Mouse (Mus musculus) megakaryocyte-erythroid progenitor cell, adult 5-6 weeks (primary cell): ENCODE measurements around the gene Smim24. TPM values are rescaled to one million over a fixed set of nuclear protein-coding genes. Genes with fewer than 3 reads are reported as not detected.
A peak's percentile ranks its signal among the peaks of the same experiment; 100 is the strongest.

Source experiments
- ATAC-seq: replicated peaks from 2 replicates; pipeline ENCODE4 v1.8.0; 2016; ENCODE audit warnings: mild to moderate bottlenecking, inconsistent platforms; ENCODE audit not compliant: severe bottlenecking, poor library complexity, low FRiP score, low TSS enrichment
- total RNA-seq, 2 experiments: library from RNA; stranded (forward) in 1 of 2; stranded (reverse) in 1 of 2; fragments of 200-1000, 215-1000 nt in 1 of 2; fragments of >200 nt in 1 of 2; fragmentation: Nextera tagmentation in 1 of 2; gene quantifications; 2 replicates each; pipeline ENCODE4 v1.2.3; 2014 to 2017

Smim24 gene
- total RNA-seq, 2 experiments from 2014 or later, result 7.4 to 12.8 TPM

DNA sequence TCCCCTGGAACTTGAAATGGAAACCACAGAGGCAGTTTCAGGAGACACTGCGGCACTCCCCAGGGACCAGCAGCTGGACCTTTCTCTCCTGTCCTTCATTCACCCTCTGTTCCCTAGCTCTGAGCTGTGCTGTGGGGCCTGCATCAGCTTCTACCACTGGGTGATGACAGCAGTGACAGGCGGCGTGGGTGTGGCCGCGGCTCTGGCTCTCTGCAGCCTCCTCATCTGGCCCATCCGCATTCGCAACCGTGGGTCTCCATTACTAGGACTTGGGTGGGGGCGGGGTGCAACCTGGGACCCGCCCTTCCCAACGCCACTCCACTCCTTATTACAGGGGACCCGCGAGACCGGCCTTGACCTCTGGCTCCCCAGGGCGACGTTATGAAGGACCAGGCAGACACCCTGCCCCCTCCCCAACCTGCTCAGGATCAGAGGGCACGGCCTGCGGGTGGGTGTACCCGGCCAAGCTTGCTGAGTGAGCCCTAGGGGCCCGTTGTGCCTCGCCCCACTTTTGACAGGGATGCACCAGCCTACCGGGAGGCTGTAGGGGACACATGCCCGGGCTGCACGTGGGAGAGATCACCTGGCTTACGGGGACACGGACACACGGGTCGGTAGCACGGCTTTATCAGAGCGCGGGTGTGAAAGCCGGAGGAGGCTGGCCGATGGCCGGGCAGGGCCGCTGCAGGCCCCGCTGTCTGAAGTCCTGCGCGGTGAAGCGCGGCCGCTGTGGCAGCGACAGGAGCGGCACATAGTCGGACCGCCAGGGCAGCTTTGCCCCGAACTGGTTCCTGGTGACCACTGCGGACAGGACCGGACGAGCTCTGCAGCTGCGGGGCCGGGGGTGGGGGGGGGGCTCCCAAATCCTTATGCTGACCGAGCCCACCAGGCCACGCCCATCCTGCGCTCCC, 29.2 kb upstream of the Smim24 start:
- ATAC-seq, result no peak

DNA sequence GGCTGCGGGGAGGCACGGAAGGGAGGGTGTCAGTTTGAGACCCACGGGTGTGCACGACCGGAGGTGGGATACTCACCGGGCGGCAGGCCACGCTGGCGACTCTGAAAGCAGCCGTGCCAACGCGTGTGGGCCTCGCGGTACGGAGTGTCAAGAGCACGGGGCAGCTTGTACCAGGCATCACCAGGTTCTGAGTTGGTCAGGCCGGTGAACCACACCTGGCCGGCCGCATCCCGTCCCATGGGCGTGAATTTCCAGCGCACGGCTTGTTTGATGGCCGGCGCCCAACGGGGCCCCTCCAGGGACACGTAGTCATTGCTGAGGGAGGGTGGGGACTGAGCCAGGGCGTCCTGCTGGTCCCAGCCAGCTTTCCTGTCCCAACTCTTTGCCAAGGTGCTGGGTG, 28.2 kb upstream of the Smim24 start:
- ATAC-seq, result no peak

- no peak for ATAC-seq
These were observed 27.8 kb upstream of the Smim24 start for GRCm38 (mm10) chr10:81365073-81365472.

GRCm38 (mm10) chr10:81365672-81366476, 27.0 kb upstream of the Smim24 start, which contains the start of gene 4930404N11Rik:
TSS of gene 4930404N11Rik (minus strand) at chr10:81365816.
- ATAC-seq, result no peak

GRCm38 (mm10) chr10:81366477-81367206, 26.2 kb upstream of the Smim24 start:
- ATAC-seq, result no peak

- no peak for ATAC-seq
These were observed 25.7 kb upstream of the Smim24 start for GRCm38 (mm10) chr10:81367207-81367495.

DNA sequence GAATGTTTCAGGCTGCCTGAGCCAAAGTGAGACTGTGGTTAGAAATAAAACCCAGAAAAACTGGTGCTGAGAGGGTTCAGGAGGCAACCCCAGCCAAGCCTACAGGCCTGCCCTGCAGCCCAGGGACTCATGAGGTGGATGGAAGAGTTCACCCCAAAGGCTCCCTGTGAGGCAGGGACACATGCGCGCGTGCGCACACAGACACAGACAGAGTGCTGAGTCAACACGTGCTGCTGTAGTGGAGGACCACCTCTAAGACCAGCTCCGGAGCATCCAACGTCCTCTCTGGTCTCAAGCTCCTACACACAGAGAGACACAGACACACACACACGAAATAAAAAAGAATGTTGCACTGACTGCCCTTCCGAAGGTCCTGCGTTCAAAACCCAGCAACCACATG, 17.5 kb upstream of the Smim24 start:
- ATAC-seq, result no peak

DNA sequence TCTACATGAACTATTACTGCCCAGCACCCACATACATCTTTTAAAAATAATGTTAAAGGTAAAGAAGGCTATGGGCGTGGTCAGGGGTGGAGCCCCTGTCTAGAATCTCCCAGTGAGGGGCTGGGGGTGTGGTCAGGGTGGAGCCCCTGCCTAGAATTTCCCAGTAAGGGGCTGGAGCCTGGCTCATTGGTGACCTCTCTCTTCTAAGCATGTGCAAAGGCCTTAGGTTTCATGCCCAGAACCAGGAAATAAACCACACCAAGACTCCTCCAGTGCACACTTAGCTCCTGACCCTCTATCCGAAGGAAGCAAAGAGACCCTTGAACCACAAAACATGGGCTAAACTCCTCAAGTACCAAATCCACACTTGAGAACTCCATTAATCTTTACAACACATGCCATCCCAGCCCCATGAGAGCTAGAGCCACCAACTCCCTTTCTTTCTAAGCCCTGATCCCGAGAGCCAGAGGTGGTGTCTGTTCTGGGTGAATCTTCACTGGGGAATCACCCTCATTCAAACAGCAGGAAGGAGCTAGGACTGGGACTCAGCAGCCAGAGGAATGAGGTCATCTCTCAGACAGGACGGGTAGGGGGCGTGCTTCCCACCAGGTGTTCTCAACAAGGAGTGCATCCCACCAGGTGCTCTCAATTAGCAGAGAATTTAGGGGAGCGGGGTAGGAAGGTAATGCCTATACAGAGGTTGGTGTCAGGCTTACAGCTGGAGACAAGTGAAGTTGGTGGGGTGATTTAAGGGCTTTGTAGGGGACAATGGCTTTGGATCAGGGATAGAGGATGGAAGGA, 16.1 kb upstream of the Smim24 start:
- ATAC-seq, result no peak

- ATAC-seq, result no peak
These were observed 15.5 kb upstream of the Smim24 start for GRCm38 (mm10) chr10:81377362-81377664.

GRCm38 (mm10) chr10:81377793-81378552, 14.9 kb upstream of the Smim24 start, which contains the start of gene Fzr1:
TSS of gene Fzr1 (minus strand) at chr10:81378516.
- no peak for ATAC-seq

GRCm38 (mm10) chr10:81378553-81379182, 14.2 kb upstream of the Smim24 start:
- peak; percentile 75 for ATAC-seq

DNA sequence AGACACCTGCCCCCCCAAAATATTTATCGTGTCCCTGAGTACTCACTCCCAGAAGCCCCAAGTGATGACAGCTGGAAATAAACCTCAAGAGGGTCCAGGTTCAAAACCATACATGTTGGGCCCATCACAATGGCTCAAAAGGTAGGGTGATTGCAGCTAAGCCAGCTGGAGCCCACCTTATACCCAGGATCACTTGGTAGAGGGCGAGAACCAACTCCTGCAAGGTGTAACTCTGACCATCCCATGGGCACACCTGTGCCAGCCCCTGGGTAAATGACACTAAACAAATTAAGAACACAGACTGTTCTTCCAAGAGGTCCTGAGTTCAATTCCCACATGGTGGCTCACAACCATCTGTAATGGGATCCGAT, 13.7 kb upstream of the Smim24 start:
- ATAC-seq, result no peak

- ATAC-seq, result no peak
These were observed 13.0 kb upstream of the Smim24 start for GRCm38 (mm10) chr10:81379809-81380378.

DNA sequence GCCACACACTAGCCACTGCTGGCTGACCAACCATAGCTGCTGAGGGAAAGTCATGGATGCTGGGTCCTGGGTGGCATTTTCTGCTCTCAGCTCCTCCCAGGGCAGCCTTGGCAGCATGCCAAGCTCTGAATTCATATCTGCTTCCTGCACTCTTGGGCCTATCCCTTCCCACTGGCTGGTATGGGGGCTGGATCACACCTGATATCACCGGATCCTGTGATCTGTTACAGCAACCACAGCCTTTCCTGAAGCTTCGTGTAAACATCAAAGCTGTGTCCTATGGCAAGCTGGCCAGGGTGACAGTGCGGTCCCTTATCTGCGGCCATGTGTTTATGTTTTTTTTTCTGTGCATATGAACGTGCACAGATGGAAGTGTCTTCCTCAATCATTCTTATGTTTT, 10.8 kb upstream of the Smim24 start:
- ATAC-seq, result peak; percentile 75

DNA sequence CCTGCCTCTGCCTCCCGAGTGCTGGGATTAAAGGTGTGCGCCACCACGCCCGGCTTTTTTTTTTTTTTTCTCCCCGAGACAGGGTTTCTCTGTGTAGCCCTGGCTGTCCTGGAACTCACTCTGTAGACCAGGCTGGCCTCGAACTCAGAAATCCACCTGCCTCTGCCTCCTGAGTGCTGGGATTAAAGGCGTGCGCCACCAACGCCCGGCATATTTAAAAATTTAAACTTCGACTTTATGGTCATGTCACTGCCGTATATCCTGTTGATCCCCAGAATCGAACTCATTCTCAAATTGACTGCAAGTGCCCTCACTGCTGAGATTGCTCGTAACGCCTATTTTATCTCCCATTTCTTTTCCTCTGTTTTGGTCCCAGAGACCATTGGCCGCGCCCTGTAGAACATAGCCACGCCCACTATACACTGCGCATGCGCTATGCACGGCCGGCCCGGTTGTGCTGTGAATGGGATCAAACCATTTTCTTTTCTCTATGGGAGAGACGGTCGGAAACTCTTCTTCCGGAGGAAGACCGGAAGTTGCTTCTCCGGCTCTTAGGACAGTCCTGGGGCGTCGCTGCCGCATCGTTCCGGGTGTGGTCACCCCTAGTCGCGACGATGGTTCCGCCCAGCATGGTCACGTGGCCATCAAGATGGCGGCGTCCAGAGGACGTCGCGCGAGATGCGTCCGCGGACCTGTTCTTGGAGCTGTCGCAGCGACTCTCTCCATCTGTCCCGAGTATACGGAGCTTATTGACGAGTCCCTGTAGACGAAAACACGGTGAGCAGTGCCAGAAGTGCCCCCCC, 8.8 kb upstream of the Smim24 start, which contains the start of the genes Dohh and Gm48551:
Dohh (plus strand) TSS at position 627 of the 803 bp plus-strand sequence.
Gm48551 (plus strand) TSS at position 665 of the 803 bp plus-strand sequence.
- peak; percentile 73 for ATAC-seq

- ATAC-seq, result no peak
These were observed 8.3 kb upstream of the Smim24 start for GRCm38 (mm10) chr10:81384605-81384982.
